Mouse (Mus musculus): ENCODE data around the gene S100b. TPM values are rescaled to one million over a fixed set of nuclear protein-coding genes. Genes with fewer than 3 reads are reported as not detected.

Gene S100b
- total RNA-seq, 4 experiments from 2014 or later, result 175 to 204 (median 187) TPM

- DNase-seq (ENCODE audit: low spot score in 2 of 2), result peak in 1 of 2 experiments; percentile 55
These were observed 6.9 kb downstream of the S100b start for GRCm38 (mm10) chr10:76260358-76261059.

- no peak for DNase-seq (ENCODE audit: low spot score in 2 of 2)
These were observed 7.8 kb downstream of the S100b start for GRCm38 (mm10) chr10:76261447-76261846.

- no peak for DNase-seq (ENCODE audit: low spot score in 2 of 2)
These were observed 8.8 kb downstream of the S100b start for GRCm38 (mm10) chr10:76262431-76262830.

DNA sequence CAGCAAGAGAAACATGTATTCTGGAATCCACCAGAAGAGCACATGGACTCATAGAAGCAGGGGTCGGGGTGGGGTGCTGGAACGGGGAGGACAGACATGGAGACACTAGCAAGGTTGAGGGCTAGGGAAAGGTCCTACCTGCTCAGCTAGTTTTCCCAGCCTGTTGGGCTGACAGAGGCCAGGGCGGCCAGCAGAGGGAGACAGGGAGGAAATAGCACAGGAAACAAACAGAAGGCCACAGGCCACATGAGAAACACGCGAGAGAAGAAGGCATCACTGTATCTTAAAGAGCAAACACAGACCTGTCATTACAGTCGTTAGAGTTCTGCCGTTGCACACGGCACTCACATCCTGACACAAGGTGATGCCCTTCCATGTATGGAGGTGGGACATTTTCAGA is 17.6 kb downstream of the S100b start:
- no peak for DNase-seq (ENCODE audit: low spot score in 2 of 2)

- no peak for DNase-seq (ENCODE audit: low spot score in 2 of 2)
These were observed 21.6 kb downstream of the S100b start for GRCm38 (mm10) chr10:76275256-76275655.

GRCm38 (mm10) chr10:76278541-76279097 is 25.0 kb downstream of the S100b start:
- DNase-seq (ENCODE audit: low spot score in 2 of 2), result no peak

DNA sequence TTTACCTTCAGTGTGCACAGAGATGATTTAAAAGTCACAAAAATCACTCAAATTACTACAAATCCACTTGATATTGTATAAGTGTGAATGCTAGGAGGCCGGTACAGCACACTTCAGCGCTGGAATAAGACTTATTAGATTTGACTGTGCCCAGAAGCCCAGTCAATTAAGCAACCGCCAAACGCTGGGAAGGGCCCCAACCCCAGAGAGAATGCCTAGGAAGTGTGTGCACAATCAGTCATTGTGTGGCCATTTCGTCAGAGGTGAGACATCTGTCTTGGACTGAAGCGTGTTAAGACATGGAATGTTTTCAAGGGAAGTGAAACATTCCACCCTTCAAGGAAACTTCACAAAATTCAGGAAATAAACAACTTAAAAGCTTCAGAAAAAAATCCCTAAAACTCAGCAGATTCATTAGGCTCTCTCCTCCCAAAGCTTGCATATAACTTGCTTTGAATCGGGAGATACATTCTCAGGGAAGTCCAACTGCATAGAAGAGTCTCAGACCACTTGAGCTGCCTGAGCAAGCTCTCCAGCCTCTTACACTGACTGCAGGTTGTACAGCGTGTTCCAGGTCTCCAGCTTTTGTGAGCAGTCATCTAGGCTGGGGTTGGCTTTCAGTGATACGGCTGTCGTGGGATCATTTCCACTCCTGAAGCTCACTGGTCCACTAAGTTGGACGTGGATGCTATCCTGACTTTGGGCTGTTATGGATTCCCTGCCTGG is 34.8 kb downstream of the S100b start:
- DNase-seq (ENCODE audit: low spot score in 2 of 2), result no peak

DNA sequence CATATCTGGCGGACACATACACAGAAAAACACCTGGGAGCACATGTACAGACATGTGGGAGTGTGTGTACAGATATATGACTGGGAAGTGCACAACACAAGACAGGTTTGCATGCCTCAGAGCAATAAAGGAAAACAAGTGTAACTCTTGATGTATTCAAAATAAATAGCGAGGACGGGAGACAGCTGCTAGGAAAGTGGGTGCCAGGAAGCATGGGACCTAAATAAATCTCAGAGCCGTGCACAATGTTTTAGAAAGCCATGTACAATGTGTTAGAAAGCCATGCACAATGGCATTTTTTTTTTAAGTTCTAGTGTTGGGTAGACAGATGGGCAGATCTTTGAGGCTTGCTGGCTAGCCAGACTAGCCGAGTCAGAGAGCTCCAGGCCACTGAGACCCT is 35.4 kb downstream of the S100b start:
- DNase-seq (ENCODE audit: low spot score in 2 of 2), result no peak

- DNase-seq (ENCODE audit: low spot score in 2 of 2), result no peak
These were observed 36.5 kb downstream of the S100b start for GRCm38 (mm10) chr10:76289936-76290671.

DNA sequence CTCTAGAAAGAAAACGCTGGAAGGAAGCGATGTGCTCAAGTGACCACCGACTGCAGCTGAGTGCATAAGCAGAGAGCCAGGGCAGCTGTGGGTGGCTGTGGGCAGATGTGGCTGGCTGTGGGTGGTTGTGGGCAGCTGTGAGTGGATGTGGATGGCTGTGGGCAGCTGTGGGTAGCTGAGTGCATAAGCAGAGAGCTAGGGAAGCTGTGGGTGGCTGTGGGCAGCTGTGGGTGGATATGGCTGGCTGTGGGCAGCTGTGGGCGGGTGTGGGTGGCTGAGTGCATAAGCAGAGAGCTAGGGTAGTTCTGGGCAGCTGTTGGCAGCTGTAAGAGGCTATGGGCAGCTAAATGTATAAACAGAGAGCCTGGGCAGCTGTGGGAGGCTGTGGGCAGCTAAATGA is 39.6 kb downstream of the S100b start:
- no peak for DNase-seq (ENCODE audit: low spot score in 2 of 2)

GRCm38 (mm10) chr10:76300133-76300532 is 46.5 kb downstream of the S100b start:
- no peak for DNase-seq (ENCODE audit: low spot score in 2 of 2)

- no peak for DNase-seq (ENCODE audit: low spot score in 2 of 2)
These were observed 53.1 kb downstream of the S100b start for GRCm38 (mm10) chr10:76306738-76307137.

Small RNA genes within 50 kb of the gene (microRNA-seq; reads per million reads assigned to microRNA genes)
- 0 reads per million in 2 experiments for gene Mir678

Other genes with a start within 250 kb of the S100b start
- gene Zfp280b, start 221.2 kb upstream of the S100b start, total RNA-seq (2022), result 10 to 100 TPM; 13.4 to 16.5 (median 15.6) TPM
- under 1 TPM in 1 of 4 experiments, not detected in 3; 0.09 TPM for gene Slc5a4b, start 142.9 kb upstream of the S100b start, total RNA-seq (2022)
- gene Slc5a4a, start 106.4 kb upstream of the S100b start, total RNA-seq (2022), result not detected
- 10 to 100 TPM; 46.5 to 57.7 (median 56.5) TPM for gene Prmt2, start 16.0 kb upstream of the S100b start, total RNA-seq (2022)
- 10 to 100 TPM; 62.9 to 72.8 (median 64.5) TPM for gene Dip2a, start 91.4 kb downstream of the S100b start, total RNA-seq (2022)
- not detected for gene AC141477.1, start 186.6 kb downstream of the S100b start, total RNA-seq (2022)
- gene Pcnt, start 188.9 kb downstream of the S100b start, total RNA-seq (2022), result 10 to 100 TPM; 26.1 to 33.6 (median 29.0) TPM
- not detected for gene 2610028H24Rik, start 195.2 kb downstream of the S100b start, total RNA-seq (2022)
- 10 to 100 TPM; 46.2 to 56.3 (median 50.2) TPM for gene Mcm3ap, start 215.1 kb downstream of the S100b start, total RNA-seq (2022)
- gene Ybey, start 215.3 kb downstream of the S100b start, total RNA-seq (2022), result 1 to 10 TPM; 4.0 to 5.4 (median 4.0) TPM

Data from left cerebral cortex, adult 8-10 months (tissue).